Mouse (Mus musculus) brain, embryonic 14.5 days (tissue): Measurements from ENCODE around the gene Dusp9.

ENCODE experiments used
- CTCF ChIP-seq: fragments of 200-500 bp; IDR thresholded peaks from 2 replicates; pipeline ENCODE4 v1.5.1; 2012; ENCODE audit warnings: inconsistent platforms, mild to moderate bottlenecking, moderate library complexity, borderline replicate concordance; ENCODE audit not compliant: insufficient read depth, insufficient read length; ENCODE audit errors: extremely low read depth
- POLR2A ChIP-seq: fragments of 200-500 bp; IDR thresholded peaks from 2 replicates; pipeline ENCODE4 v1.6.1; 2012; ENCODE audit warnings: mild to moderate bottlenecking, inconsistent platforms, borderline replicate concordance; ENCODE audit not compliant: poor library complexity, insufficient read depth, insufficient read length, severe bottlenecking; ENCODE audit errors: extremely low read depth

GRCm38 (mm10) chrX:73653392-73653791, 14.2 kb downstream of the Dusp9 start:
- TF ChIP-seq CTCF = no peak
- no peak for TF ChIP-seq POLR2A
